Mouse (Mus musculus) liver, embryonic 15.5 days (tissue): ENCODE results near the gene Usp7. TPM values are rescaled to one million over a fixed set of nuclear protein-coding genes. Genes with fewer than 3 reads are reported as not detected.

Source experiments
- ATAC-seq: fragments of 200-750 bp; cut with Nextera tagmentation; 2 replicates; pipeline ENCODE4 v1.8.0; 2017; ENCODE audit warnings: moderate number of reproducible peaks, mild to moderate bottlenecking, moderate library complexity; ENCODE audit not compliant: insufficient read depth
- H3K27ac ChIP-seq: fragments of 300-500 bp; sonication (generic); replicated peaks from 2 replicates; pipeline ENCODE4 v1.5.1; 2015; ENCODE audit warnings: mild to moderate bottlenecking, inconsistent platforms
- H3K27me3 ChIP-seq: fragments of 300-500 bp; sonication (generic); 2 replicates; pipeline ENCODE4 v1.6.1; 2015; ENCODE audit warnings: mild to moderate bottlenecking, inconsistent platforms
- H3K36me3 ChIP-seq: fragments of 300-500 bp; sonication (generic); replicated peaks from 2 replicates; pipeline ENCODE4 v1.6.1; 2015; ENCODE audit warnings: moderate library complexity, mild to moderate bottlenecking, inconsistent platforms
- H3K4me1 ChIP-seq: fragments of 300-500 bp; sonication (generic); replicated peaks from 2 replicates; pipeline ENCODE4 v1.6.1; 2015; ENCODE audit warnings: inconsistent platforms
- H3K4me2 ChIP-seq: fragments of 300-500 bp; sonication (generic); 2 replicates; pipeline ENCODE4 v1.6.1; 2015; ENCODE audit warnings: moderate library complexity, mild to moderate bottlenecking, inconsistent platforms
- H3K4me3 ChIP-seq: fragments of 300-500 bp; sonication (generic); replicated peaks from 2 replicates; pipeline ENCODE4 v1.5.1; 2015; ENCODE audit warnings: mild to moderate bottlenecking, inconsistent platforms
- H3K9ac ChIP-seq: fragments of 300-500 bp; sonication (generic); 2 replicates; pipeline ENCODE4 v1.6.1; 2015; ENCODE audit warnings: moderate library complexity, mild to moderate bottlenecking, inconsistent platforms
- H3K9me3 ChIP-seq: fragments of 300-500 bp; sonication (generic); replicated peaks from 2 replicates; pipeline ENCODE4 v1.6.1; 2016; ENCODE audit warnings: inconsistent platforms
- WGBS: fragments of 180-500 bp; shearing (Covaris S2); methylation state at CpG from one replicate; pipeline ENCODE4 v1.1.7; 2015; ENCODE audit warnings: mixed read lengths; ENCODE audit not compliant: insufficient replicate concordance; 5-methylcytosine and 5-hydroxymethylcytosine counted together
- polyA plus RNA-seq: library from polyadenylated mRNA; unstranded; fragments of >200 nt; fragmentation: Nextera tagmentation; extraction: Ambion mirVana; gene quantifications from 2 replicates; pipeline ENCODE4 v1.2.1, GENCODE M21; 2015

Gene Usp7
- polyA plus RNA-seq, 1 experiment from 2014 or later, result 24.4 TPM

- WGBS, result 86% methylated on average over 4 of the region's 4 CpGs
- peaks cover 83% of the 10 kb centered on the region for H3K4me1 ChIP-seq
- H3K27ac ChIP-seq, result 0 out of 2 replicates have a peak overlapping the region, but pooled peaks have one; percentile 7
- H3K4me2 ChIP-seq, result no peak overlapping the region
- no peak overlapping the region for H3K9ac ChIP-seq
- no peaks in the 10 kb centered on the region for H3K27me3 ChIP-seq
- no peak for ATAC-seq
- no peak overlapping the region for H3K4me3 ChIP-seq
- no peaks in the 10 kb centered on the region for H3K9me3 ChIP-seq
- H3K36me3 ChIP-seq, result peaks cover 58% of the 10 kb centered on the region
Measured at GRCm38 (mm10) chr16:8720447-8720846, 71.7 kb downstream of the Usp7 start.

GRCm38 (mm10) chr16:8717744-8718143, 74.4 kb downstream of the Usp7 start:
- H3K9ac ChIP-seq, result no peak overlapping the region
- no peaks in the 10 kb centered on the region for H3K9me3 ChIP-seq
- no peaks in the 10 kb centered on the region for H3K27me3 ChIP-seq
- H3K4me1 ChIP-seq, result peaks cover 76% of the 10 kb centered on the region
- no peak overlapping the region for H3K4me2 ChIP-seq
- no peak overlapping the region for H3K4me3 ChIP-seq
- ATAC-seq, result no peak
- H3K27ac ChIP-seq, result no peak overlapping the region
- WGBS, result 90% methylated on average over 10 of the region's 10 CpGs
- H3K36me3 ChIP-seq, result peaks cover 67% of the 10 kb centered on the region

DNA sequence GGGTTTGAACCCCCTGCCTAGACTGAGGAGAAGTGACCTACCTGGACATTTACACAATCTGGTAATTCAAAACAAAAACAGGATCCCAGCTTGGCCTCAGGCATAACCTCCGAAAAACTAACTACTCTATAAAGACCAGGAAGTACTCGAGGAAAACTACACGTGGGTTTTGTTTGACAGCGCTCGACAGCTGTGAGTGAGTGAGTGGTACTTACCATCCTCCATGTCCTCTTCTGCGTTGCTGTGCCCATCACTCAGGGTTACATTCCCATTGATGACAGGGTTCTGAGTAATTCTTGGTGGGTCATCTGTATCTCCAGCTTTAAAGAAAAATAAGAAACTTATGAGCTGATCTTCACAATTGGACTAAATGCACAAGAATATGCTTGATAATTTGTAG, 75.8 kb downstream of the Usp7 start:
- no peaks in the 10 kb centered on the region for H3K27me3 ChIP-seq
- no peak overlapping the region for H3K4me2 ChIP-seq
- H3K36me3 ChIP-seq, result peaks cover 71% of the 10 kb centered on the region
- ATAC-seq, result no peak
- 69% methylated on average over 6 of the region's 6 CpGs for WGBS
- no peak overlapping the region for H3K27ac ChIP-seq
- no peak overlapping the region for H3K4me3 ChIP-seq
- H3K4me1 ChIP-seq, result peaks cover 65% of the 10 kb centered on the region
- no peak overlapping the region for H3K9ac ChIP-seq
- no peaks in the 10 kb centered on the region for H3K9me3 ChIP-seq

DNA sequence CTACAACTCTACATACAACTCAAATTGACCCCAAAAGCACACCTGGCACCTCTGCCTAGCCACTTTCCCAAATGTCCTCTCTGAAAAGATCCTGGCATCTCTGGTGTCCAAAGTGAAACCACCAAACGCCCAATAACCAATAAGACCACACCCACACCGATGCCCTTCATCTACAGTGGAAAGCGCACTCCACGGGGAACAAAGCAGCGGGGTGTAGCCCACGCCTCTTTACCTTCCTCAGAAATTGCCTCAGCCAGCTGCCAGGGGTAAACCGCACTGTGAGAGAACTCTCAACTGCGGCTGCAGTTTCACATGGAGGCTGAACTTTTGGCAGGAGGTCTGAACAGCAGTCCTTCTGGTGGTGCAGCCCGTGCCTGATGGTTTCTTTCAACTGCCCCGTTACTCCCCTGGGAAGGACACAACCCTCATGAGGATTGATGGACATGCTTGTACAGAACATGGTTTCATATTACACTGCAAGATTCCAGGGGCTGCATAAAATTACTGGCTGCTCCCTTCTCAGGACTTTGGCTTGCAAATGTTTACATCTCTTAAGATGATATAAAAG, 76.5 kb downstream of the Usp7 start:
- no peak for ATAC-seq
- Histone ChIP-seq H3K4me2 (no peak overlapping the region), H3K27ac (no peak overlapping the region; the same call in 1 of the 2 replicates), H3K4me3 (no peak overlapping the region), H3K27me3 (no peaks in the 10 kb centered on the region), H3K9ac (no peak overlapping the region), H3K4me1 (peaks cover 59% of the 10 kb centered on the region), H3K36me3 (peaks cover 78% of the 10 kb centered on the region), H3K9me3 (no peaks in the 10 kb centered on the region)
- 84% methylated on average over 10 of the region's 10 CpGs for WGBS

DNA sequence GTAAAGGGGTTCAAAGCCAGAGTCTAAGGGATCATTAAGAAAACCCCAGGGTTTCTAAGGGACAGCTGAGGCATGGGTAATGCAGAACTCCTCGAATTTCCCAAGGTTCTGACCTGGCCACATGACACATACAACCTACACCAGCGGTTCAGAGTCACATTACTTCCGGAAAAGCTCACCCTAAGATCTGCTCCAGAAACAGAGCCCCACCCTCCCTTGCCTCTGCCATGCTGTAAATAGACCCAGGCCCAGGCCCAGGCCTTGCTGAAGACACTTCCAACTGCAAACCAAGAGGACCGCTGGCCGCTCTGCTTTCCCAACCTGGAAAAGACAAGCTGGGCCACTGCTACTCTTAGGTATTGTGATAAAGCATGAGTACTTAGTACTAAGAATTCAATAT, 77.3 kb downstream of the Usp7 start:
- 86% methylated on average over 5 of the region's 5 CpGs for WGBS
- no peak for ATAC-seq
- Histone ChIP-seq H3K9ac (no peak overlapping the region), H3K27ac (no peak overlapping the region), H3K4me1 (peaks cover 52% of the 10 kb centered on the region), H3K36me3 (peaks cover 79% of the 10 kb centered on the region), H3K9me3 (no peaks in the 10 kb centered on the region), H3K27me3 (no peaks in the 10 kb centered on the region), H3K4me3 (no peak overlapping the region), H3K4me2 (no peak overlapping the region)

- no peaks in the 10 kb centered on the region for H3K27me3 ChIP-seq
- H3K27ac ChIP-seq, result no peak overlapping the region
Measured at GRCm38 (mm10) chr16:8711998-8712397, 80.1 kb downstream of the Usp7 start.

DNA sequence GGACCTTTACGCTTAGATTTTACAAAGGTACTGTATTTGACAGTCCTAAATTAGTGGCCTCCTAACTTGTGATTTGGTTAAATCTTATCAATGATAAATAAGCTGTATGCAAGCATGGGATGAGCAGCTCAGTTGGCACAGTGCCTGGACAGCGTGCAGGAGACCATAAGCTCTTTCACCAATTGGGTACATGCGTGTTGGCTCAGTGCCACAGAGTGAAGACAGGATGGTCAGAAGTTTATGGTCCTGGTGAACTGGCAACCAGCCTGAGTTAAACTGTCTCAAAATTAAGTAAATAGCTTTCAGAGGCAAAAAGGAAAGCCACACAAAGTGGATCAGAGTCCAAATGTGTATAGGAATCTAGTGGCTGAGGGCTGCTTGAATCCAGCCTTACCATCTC, 91.5 kb downstream of the Usp7 start:
- Histone ChIP-seq H3K27ac (0 out of 2 replicates have a peak overlapping the region, but pooled peaks have one; percentile 6), H3K27me3 (no peaks in the 10 kb centered on the region), H3K4me2 (no peak overlapping the region), H3K9me3 (no peaks in the 10 kb centered on the region), H3K36me3 (peaks cover 99% of the 10 kb centered on the region), H3K4me1 (peaks cover 11% of the 10 kb centered on the region; the same call in 1 of the 2 replicates), H3K4me3 (no peak overlapping the region), H3K9ac (no peak overlapping the region)
- WGBS, result 93% methylated on average over 3 of the region's 3 CpGs
- ATAC-seq, result peak; percentile 42

More at GRCm38 (mm10) chr16:8711998-8712397, 80.1 kb downstream of the Usp7 start:
- H3K9ac ChIP-seq, result no peak overlapping the region
- no peaks in the 10 kb centered on the region for H3K9me3 ChIP-seq
- peaks cover 100% of the 10 kb centered on the region for H3K36me3 ChIP-seq
- H3K4me3 ChIP-seq, result no peak overlapping the region
- peaks cover 34% of the 10 kb centered on the region for H3K4me1 ChIP-seq
- ATAC-seq, result no peak
- no peak overlapping the region for H3K4me2 ChIP-seq
- WGBS, result 83% methylated on average over 9 of the region's 9 CpGs

DNA sequence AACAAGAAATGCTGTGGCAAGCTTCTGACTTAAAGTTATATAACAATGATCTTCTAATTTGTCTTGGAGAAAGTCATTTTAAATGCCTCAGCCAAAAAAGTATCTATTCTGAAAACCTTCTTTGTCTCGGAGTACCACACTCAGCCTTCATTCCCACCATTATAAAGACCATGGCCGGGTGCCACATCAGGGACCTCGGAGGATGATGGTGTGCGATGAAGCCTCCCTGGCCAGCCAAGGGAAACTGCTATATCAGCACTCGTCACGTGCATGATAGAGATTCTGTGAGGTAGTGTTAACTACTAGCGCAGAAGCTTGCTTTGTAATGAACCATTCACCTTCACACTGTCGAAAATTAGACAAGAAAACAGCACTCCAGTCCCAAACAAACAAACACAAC, 92.6 kb downstream of the Usp7 start:
- 0 out of 2 replicates have a peak overlapping the region, but pooled peaks have one; percentile 2 for H3K27ac ChIP-seq
- no peak overlapping the region for H3K9ac ChIP-seq
- H3K36me3 ChIP-seq, result peaks cover 100% of the 10 kb centered on the region
- H3K4me2 ChIP-seq, result no peak overlapping the region
- no peaks in the 10 kb centered on the region for H3K27me3 ChIP-seq
- H3K9me3 ChIP-seq, result no peaks in the 10 kb centered on the region
- no peak for ATAC-seq
- H3K4me1 ChIP-seq, result peaks cover 11% of the 10 kb centered on the region; the same call in 1 of the 2 replicates
- 93% methylated on average over 8 of the region's 8 CpGs for WGBS
- H3K4me3 ChIP-seq, result no peak overlapping the region

DNA sequence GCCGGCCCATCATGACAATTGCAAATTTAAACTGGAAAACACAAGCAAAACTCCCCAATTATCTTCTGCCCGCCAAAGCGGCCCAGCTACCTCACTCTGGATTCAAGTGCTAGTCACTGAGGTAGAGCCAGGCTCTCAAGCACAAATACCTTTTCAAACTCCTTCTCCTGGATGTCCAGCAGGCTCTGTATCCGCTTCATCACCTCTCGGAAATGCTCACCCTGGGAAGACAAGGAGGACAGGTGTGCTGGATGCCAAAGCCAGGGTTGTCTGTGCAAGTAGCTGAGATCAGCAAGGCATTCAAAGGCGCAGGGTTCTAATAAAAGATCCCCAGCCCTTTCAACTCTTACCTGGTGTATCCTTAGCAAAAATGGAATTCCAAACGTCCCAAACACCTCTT, 100.9 kb downstream of the Usp7 start:
- peak overlapping the region; percentile 97 for H3K27ac ChIP-seq
- no peaks in the 10 kb centered on the region for H3K27me3 ChIP-seq
- no peak for ATAC-seq
- peaks cover 91% of the 10 kb centered on the region for H3K36me3 ChIP-seq
- H3K4me3 ChIP-seq, result no peak overlapping the region
- no peak overlapping the region for H3K9ac ChIP-seq
- H3K9me3 ChIP-seq, result no peaks in the 10 kb centered on the region
- H3K4me1 ChIP-seq, result peaks cover 48% of the 10 kb centered on the region
- H3K4me2 ChIP-seq, result no peak overlapping the region
- WGBS, result 89% methylated on average over 7 of the region's 7 CpGs

DNA sequence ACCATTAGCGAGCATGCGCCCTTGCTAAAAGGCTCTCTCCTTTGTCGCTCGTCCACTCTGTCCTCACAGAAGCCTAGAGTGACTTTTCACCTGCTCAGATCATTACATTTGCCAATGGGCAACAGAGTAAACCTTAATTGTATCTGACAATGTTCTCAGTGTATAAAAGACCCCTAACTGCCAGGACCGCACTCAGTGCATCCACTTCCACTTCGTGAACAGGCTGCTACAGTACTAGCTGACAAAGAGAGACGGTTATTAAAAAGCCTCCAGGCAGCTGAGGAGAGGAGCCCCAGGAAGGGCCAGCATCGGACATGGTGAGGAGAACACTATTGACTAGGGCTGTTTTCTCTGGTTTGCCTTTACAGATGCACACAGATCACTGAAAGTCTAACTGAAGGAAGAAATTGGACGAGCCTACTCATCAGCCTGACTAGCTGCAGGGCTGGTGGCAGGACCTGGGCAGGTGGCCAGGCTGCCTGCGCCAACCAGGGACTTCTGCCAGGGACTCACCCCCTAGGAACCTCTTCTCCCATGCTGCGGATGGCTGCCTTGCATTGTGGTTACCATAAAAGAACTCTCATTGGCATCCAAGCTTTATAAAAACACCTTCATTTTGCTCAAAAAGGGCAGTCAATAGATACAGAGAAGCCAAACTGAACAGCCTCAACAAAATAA, 102.0 kb downstream of the Usp7 start:
- no peak overlapping the region for H3K4me2 ChIP-seq
- H3K36me3 ChIP-seq, result peaks cover 89% of the 10 kb centered on the region
- peaks cover 59% of the 10 kb centered on the region for H3K4me1 ChIP-seq
- ATAC-seq, result no peak
- H3K9me3 ChIP-seq, result no peaks in the 10 kb centered on the region
- H3K27ac ChIP-seq, result peak overlapping the region; percentile 97
- no peak overlapping the region for H3K4me3 ChIP-seq
- no peaks in the 10 kb centered on the region for H3K27me3 ChIP-seq
- no peak overlapping the region for H3K9ac ChIP-seq
- WGBS, result 89% methylated on average over 11 of the region's 11 CpGs

- H3K36me3 ChIP-seq, result peaks cover 89% of the 10 kb centered on the region
- H3K4me3 ChIP-seq, result peak overlapping the region; percentile 37
- peak overlapping the region; percentile 97 for H3K27ac ChIP-seq
- H3K4me2 ChIP-seq, result peak overlapping the region; percentile 75
- ATAC-seq, result no peak
- peak overlapping the region; percentile 62 for H3K9ac ChIP-seq
- H3K27me3 ChIP-seq, result no peaks in the 10 kb centered on the region
- peaks cover 69% of the 10 kb centered on the region for H3K4me1 ChIP-seq
- no peaks in the 10 kb centered on the region for H3K9me3 ChIP-seq
Measured at GRCm38 (mm10) chr16:8687559-8688112, 104.5 kb downstream of the Usp7 start.
